Mouse (Mus musculus): Measurements from ENCODE around the gene Tbx20. TPM values are rescaled to one million over a fixed set of nuclear protein-coding genes. Genes with fewer than 3 reads are reported as not detected.

The Tbx20 gene
- polyA plus RNA-seq, 1 experiment from 2014 or later: 0.69 TPM

DNA sequence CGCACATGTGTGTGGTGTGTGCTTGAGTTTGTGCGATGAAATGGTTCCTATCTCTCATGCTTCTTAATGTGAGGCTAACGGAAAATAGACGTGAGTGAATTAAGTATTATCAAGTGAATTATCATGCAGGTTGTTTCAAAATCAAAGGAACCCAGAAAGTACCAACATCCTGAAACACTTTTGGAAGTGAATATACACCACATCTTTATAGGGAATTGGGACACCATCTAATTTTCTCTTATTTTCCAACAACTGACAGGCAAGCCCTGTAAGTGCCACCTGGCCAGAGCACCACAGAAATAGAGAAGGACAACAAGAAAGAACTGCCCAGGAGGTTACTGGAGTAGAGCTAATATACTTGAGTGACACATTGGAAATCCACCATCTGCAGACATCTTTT, 2.4 kb downstream of the Tbx20 start:
- no peak overlapping the region for H3K4me3 ChIP-seq (ENCODE audit: low read depth, low read length)
- ATAC-seq (no peak), DNase-seq (ENCODE audit: low spot score) (no peak)
- H3K4me2 ChIP-seq (replicated peaks; ENCODE audit: low read depth, low read length): no peak overlapping the region
- peaks cover 9% of the 10 kb centered on the region for H3K4me1 ChIP-seq (ENCODE audit: insufficient read depth, low read depth, low read length)
- no peak overlapping the region for H3K9ac ChIP-seq (replicated peaks; ENCODE audit: low read depth)
- H3K27ac ChIP-seq (ENCODE audit: low read length): no peak overlapping the region
- H3K36me3 ChIP-seq (ENCODE audit: insufficient read depth, low read length): no peaks in the 10 kb centered on the region
- H3K27me3 ChIP-seq (replicated peaks; ENCODE audit: insufficient read depth, low read length): peaks cover 82% of the 10 kb centered on the region
- WGBS: 24% methylated on average over 4 of the region's 4 CpGs
- no peaks in the 10 kb centered on the region for H3K9me3 ChIP-seq (ENCODE audit: low read length)
- TF ChIP-seq EP300 (IDR thresholded peaks at IDR 0.05) (no peak), CTCF (IDR thresholded peaks at IDR 0.05) (no peak)

DNA sequence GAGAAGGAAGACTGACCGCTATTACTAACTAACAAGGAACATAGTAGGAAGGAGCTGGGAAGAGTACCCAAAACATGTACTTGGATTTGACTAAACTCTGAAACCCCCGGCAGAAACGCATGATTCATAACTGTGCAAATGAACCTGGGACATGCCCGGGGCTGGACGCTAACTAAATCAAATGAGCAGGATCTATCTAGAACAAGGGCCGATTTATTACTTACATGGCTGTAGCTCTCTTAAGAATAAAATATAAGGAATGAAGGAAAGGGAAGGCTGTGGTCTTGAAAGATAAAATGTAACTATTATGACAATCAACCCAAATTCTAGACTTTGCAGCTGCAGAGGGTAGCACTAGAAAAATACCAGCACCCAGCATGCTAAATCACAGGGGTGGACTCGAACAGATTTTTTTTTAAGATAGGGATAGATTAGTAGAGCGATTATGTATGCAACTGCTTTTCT, 3.1 kb downstream of the Tbx20 start:
- Histone ChIP-seq H3K27me3 (replicated peaks; ENCODE audit: insufficient read depth, low read length) (peaks cover 75% of the 10 kb centered on the region), H3K4me2 (replicated peaks; ENCODE audit: low read depth, low read length) (no peak overlapping the region)

DNA sequence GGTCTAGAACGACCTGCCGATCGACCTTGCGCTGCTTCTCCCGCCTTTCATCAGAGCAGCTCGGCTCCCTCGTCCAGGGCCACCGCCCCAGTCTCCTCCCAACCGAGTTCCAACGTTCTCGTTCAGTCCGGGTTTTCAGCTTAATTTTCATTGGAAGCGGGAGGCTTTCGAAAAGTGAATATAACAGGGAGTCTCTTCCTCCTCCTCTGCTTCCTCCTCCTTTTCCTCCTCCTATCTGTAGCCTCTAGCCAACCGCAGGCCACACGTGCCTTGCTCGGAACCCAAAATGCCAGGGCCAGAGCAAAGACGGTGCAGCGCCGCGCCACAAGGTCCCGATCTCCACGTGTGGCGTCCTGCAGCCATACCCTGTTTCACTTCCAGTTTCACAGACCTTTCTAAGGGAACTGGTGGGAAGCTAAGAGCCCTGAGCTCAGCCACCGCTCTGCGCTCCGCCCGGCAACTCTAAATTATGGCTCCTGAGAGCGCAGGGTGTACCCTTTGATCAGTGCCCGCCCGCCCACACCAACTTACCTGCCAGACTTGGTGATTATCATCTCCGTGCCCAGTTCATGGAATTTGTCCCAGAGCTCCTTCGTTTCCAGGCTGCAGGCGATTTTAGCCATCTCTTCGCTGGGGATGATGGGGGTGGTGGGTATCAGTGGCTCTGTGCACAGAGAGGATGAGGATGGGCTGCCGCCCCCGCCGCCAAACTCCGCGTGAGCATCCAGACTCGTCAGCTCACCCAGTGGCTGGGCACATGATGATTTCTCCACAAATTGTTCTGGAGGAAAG, 3.8 kb downstream of the Tbx20 start:
- WGBS: 3% methylated on average over 41 of the region's 41 CpGs
- Histone ChIP-seq H3K27ac (ENCODE audit: low read length) (no peak overlapping the region), H3K4me3 (ENCODE audit: low read depth, low read length) (peak overlapping the region; percentile 37), H3K4me1 (ENCODE audit: insufficient read depth, low read depth, low read length) (peaks cover 9% of the 10 kb centered on the region), H3K9ac (replicated peaks; ENCODE audit: low read depth) (no peak overlapping the region), H3K36me3 (ENCODE audit: insufficient read depth, low read length) (no peaks in the 10 kb centered on the region), H3K4me2 (replicated peaks; ENCODE audit: low read depth, low read length) (peak overlapping the region; percentile 55), H3K9me3 (ENCODE audit: low read length) (no peaks in the 10 kb centered on the region), H3K27me3 (replicated peaks; ENCODE audit: insufficient read depth, low read length) (peaks cover 69% of the 10 kb centered on the region)
- TF ChIP-seq EP300 (IDR thresholded peaks at IDR 0.05): no peak
- no peak for TF ChIP-seq CTCF (IDR thresholded peaks at IDR 0.05)
- ATAC-seq (no peak), DNase-seq (ENCODE audit: low spot score) (no peak)

More for the DNA sequence above, 3.1 kb downstream of the Tbx20 start:
- WGBS: 8% methylated on average over 8 of the region's 8 CpGs
- Histone ChIP-seq H3K36me3 (ENCODE audit: insufficient read depth, low read length) (no peaks in the 10 kb centered on the region), H3K4me1 (ENCODE audit: insufficient read depth, low read depth, low read length) (peaks cover 9% of the 10 kb centered on the region), H3K9ac (replicated peaks; ENCODE audit: low read depth) (no peak overlapping the region), H3K9me3 (ENCODE audit: low read length) (no peaks in the 10 kb centered on the region), H3K4me3 (ENCODE audit: low read depth, low read length) (peak overlapping the region; percentile 37; the same call in 1 of the 2 replicates), H3K27ac (ENCODE audit: low read length) (no peak overlapping the region)
- no peak for DNase-seq (ENCODE audit: low spot score)
- no peak for TF ChIP-seq CTCF (IDR thresholded peaks at IDR 0.05)
- TF ChIP-seq EP300 (IDR thresholded peaks at IDR 0.05): no peak
- no peak for ATAC-seq

DNA sequence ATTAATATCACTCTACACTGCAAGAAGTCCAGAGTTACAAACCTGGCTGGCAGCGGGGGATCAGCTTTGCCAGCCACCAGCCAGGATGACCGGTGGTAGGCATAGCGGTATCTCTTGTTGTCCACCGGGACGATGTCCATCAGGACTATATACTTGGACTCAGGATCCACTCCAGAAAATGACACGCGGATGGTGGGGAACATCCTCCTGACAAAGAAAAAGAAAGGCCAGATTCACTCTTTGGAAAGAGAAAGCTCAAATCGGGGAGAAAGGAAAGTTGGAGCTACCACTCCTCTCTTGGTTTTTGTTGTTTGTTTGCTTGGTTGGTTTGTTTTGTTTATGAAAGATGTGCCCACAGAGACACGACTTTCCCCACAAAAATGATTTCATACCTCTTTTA, 4.5 kb downstream of the Tbx20 start:
- Histone ChIP-seq H3K9me3 (ENCODE audit: low read length) (no peaks in the 10 kb centered on the region), H3K27me3 (replicated peaks; ENCODE audit: insufficient read depth, low read length) (peaks cover 63% of the 10 kb centered on the region), H3K4me1 (ENCODE audit: insufficient read depth, low read depth, low read length) (peaks cover 9% of the 10 kb centered on the region), H3K36me3 (ENCODE audit: insufficient read depth, low read length) (no peaks in the 10 kb centered on the region), H3K27ac (ENCODE audit: low read length) (no peak overlapping the region), H3K4me3 (ENCODE audit: low read depth, low read length) (peak overlapping the region; percentile 37; the same call in 1 of the 2 replicates), H3K4me2 (replicated peaks; ENCODE audit: low read depth, low read length) (no peak overlapping the region), H3K9ac (replicated peaks; ENCODE audit: low read depth) (no peak overlapping the region)
- no peak for ATAC-seq
- no peak for TF ChIP-seq EP300 (IDR thresholded peaks at IDR 0.05)
- WGBS: 25% methylated on average over 9 of the region's 9 CpGs
- no peak for DNase-seq (ENCODE audit: low spot score)

DNA sequence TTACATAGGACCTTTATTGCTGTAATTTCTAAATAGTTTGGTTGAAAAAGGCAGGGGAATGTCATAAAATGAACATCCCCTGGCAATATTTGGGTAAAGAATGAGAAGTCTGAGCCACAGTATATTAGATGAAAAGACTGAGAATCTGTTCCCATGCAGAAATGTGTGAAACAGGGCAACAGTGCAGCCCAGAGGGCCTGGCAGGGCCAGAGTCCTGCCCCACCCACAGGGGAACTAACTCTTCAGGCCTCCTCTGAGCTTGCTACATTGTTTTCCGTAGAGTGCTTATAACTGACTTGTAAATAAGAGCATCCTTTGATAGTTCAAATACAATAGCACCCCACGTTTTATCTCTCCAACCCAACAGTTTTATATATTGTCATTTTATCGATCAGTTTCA, 7.0 kb downstream of the Tbx20 start:
- ATAC-seq (no peak), DNase-seq (ENCODE audit: low spot score) (no peak)
- H3K36me3 ChIP-seq (ENCODE audit: insufficient read depth, low read length): no peaks in the 10 kb centered on the region
- no peak overlapping the region for H3K9ac ChIP-seq (replicated peaks; ENCODE audit: low read depth)
- H3K9me3 ChIP-seq (ENCODE audit: low read length): no peaks in the 10 kb centered on the region
- no peak for TF ChIP-seq CTCF (IDR thresholded peaks at IDR 0.05)
- no peak for TF ChIP-seq EP300 (IDR thresholded peaks at IDR 0.05)
- H3K4me1 ChIP-seq (ENCODE audit: insufficient read depth, low read depth, low read length): no peaks in the 10 kb centered on the region; the same call in 1 of the 2 replicates
- no peak overlapping the region for H3K4me3 ChIP-seq (ENCODE audit: low read depth, low read length)
- H3K27me3 ChIP-seq (replicated peaks; ENCODE audit: insufficient read depth, low read length): peaks cover 38% of the 10 kb centered on the region
- WGBS: 48% methylated on average over 3 of the region's 3 CpGs
- H3K4me2 ChIP-seq (replicated peaks; ENCODE audit: low read depth, low read length): no peak overlapping the region
- no peak overlapping the region for H3K27ac ChIP-seq (ENCODE audit: low read length)

DNA sequence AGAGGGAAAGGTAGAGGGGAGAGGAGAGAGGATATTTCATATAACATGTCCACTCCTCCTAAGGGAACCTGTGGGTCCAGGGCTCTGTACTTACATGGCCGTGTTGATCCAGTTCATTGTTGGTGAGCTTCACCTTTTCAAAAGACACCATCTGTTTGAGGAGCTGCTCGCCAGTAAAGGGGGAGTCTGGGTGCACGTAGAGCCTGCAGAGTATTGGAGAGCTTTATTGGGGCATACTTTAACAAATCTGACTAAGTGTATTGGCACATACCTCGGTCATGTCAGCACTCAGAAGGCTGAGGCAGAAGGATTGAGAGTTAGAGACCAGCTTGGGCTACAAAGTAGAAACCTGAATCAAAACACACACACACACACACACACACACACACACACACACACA, 8.5 kb downstream of the Tbx20 start:
- no peaks in the 10 kb centered on the region for H3K9me3 ChIP-seq (ENCODE audit: low read length)
- no peak overlapping the region for H3K4me3 ChIP-seq (ENCODE audit: low read depth, low read length)
- H3K4me2 ChIP-seq (replicated peaks; ENCODE audit: low read depth, low read length): no peak overlapping the region
- peaks cover 24% of the 10 kb centered on the region for H3K27me3 ChIP-seq (replicated peaks; ENCODE audit: insufficient read depth, low read length)
- H3K36me3 ChIP-seq (ENCODE audit: insufficient read depth, low read length): no peaks in the 10 kb centered on the region
- WGBS: 63% methylated on average over 4 of the region's 4 CpGs
- H3K9ac ChIP-seq (replicated peaks; ENCODE audit: low read depth): no peak overlapping the region
- ATAC-seq (no peak), DNase-seq (ENCODE audit: low spot score) (no peak)
- H3K4me1 ChIP-seq (ENCODE audit: insufficient read depth, low read depth, low read length): no peaks in the 10 kb centered on the region; the same call in 1 of the 2 replicates
- H3K27ac ChIP-seq (ENCODE audit: low read length): no peak overlapping the region
- TF ChIP-seq EP300 (IDR thresholded peaks at IDR 0.05): no peak
- no peak for TF ChIP-seq CTCF (IDR thresholded peaks at IDR 0.05)

Data from lung, postnatal 0 days (tissue).